Mouse (Mus musculus) activated CD4-positive, CD25-positive, alpha-beta regulatory T cell, adult 4 months (primary cell): ENCODE measurements around the gene Rnf39. TPM values are rescaled to one million over a fixed set of nuclear protein-coding genes. Genes with fewer than 3 reads are reported as not detected.
"Not testable (repeated sequence)": the region's sequence is repeated elsewhere in the genome, so short reads cannot be mapped to it uniquely, and the experiment has no call there.

Source experiments
- ATAC-seq: one replicate; pipeline ENCODE4 v1.8.0; 2017
- polyA plus RNA-seq, 2 experiments: library from polyadenylated mRNA; unstranded; fragments of 100-300 nt; shearing (Covaris generic); gene quantifications; one replicate each; pipeline ENCODE4 v1.2.1; 2017

Rnf39 gene
- polyA plus RNA-seq, 2 experiments from 2014 or later, result not detected

DNA sequence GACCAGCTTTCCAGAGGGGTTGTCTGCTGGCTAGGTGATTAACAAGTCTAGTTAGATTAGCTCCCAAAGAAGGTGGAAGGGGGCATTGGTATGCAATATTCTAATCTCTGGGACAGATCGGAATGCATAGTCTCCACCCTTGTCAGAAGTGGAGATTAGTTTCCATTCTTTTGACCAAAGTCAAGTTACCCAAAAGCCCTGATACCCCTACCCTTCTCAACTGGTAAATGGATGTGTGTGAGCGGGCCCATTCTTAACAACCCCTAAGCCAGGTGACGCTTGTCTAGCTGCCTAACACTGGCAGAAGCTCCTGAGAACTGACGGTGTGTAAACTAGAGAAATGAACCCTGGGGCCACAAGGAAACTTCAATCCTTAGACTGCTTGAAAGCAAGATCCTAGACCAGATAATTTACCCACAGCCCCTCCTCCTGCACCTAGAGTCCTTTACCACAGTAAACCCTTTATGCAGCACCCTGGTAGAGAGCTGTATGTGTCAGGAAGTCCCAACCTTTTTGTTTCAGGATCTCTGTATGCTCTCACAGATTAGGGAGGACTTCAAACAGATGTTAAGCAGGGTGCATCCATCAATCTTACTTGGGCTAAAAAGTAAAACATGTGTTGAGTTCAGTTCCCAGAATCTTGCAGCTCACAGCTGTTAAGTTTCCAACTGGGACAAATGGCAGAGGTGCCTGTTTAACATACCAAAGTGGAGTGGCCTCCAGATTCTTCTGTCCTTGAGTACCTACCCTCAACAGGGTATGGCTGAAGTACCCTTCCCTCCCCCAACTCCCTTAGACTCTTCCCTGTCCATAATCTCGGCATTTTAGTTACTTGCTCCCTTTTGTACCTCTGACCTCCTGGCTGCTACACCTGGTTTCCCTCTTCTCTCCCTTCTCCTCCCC is 39.8 kb downstream of the Rnf39 start:
- ATAC-seq, result peak; percentile 63

DNA sequence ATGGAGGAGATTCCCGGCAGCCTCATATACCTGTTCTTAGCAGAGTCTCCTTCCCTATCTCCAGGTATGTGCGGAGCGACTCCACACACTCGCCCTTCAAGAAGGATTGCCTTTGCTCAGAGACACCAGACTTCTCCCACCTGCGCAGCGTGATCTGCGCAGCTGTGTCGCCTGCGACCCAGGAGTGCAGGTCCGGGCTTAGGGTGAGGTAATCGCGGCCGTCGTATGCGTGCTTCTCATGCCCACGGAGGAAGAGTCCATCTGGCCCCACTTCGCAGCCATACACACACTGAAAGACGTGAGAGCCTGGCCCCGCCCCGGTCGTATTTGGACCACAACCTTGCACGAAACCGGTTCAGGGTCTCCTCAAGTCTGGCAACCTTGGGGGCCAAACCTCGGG is 45.8 kb downstream of the Rnf39 start:
- no peak for ATAC-seq

DNA sequence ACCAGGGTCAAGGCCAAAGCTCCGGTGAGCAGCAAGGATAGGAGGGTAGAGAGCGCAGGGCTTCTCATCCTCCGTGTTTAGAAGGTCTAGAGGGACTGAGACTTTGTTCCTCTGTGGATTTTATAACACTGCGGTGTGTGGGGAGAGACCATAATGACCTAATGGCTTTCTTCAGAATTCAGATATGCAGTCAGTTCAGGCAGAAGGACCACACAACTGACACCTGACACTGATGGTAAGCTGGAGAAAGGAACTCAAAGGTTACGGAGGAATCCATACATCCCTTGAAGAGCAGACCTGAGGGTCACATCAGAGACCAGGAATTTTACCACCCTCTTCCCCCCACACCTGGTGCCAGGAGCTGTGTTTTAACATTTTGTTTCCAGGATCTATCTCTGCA is 46.7 kb downstream of the Rnf39 start, which contains the start of gene H2-M5:
Gene H2-M5 (minus strand): TSS at position 101 of the 400 bp plus-strand sequence.
- no peak for ATAC-seq

DNA sequence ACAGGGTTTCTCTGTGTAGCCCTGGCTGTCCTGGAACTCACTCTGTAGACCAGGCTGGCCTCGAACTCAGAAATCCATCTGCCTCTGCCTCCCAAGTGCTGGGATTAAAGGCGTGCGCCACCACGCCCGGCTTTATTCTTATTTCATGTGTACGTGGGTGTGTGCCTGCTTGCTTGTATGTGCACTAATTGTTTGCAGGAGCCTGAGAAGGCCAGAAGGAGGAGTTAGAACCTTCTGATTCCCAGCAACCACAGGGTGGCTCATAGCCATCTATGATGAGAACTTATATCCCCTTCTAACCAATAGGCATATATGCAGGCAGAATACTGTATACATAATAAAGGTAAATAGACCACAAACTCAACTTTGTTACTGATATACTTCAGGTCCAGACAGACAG is 47.9 kb downstream of the Rnf39 start:
- not testable (repeated sequence) for ATAC-seq

DNA sequence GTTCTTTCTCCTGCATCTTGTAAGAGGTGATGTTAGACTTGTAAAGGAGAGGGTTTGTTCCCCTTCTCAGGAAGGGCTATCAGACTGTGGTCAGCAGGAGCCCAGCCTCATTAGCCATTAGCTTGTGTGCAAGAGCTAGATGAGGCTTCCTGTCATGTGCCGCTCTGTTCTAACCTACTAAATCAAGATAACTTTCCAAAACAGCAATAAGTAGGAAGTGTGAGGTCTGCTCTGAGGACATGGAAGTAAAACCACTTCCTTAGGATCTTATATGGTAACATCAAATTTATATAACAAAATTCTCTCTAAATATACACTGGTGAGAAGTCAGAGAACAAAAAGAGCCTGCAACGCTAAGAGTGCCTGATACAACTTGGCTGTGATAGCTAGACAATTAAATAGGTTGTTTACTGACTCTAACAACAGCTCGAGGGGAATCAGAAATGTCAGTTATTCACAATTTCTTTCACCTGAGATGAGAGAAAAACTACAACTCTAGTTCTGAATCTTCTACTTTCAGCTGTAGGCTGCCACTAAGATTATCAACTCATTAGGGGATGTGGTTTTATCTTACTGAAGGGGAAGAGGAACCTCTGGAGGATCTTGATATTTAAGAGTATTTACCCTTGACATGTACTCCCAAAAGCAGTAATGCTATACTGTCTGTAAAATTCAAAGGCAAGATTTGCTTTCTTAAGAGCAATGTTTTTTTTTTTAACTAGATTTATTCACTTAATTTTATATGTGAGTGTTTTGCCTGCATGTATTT is 49.8 kb downstream of the Rnf39 start:
- ATAC-seq, result peak; percentile 80

DNA sequence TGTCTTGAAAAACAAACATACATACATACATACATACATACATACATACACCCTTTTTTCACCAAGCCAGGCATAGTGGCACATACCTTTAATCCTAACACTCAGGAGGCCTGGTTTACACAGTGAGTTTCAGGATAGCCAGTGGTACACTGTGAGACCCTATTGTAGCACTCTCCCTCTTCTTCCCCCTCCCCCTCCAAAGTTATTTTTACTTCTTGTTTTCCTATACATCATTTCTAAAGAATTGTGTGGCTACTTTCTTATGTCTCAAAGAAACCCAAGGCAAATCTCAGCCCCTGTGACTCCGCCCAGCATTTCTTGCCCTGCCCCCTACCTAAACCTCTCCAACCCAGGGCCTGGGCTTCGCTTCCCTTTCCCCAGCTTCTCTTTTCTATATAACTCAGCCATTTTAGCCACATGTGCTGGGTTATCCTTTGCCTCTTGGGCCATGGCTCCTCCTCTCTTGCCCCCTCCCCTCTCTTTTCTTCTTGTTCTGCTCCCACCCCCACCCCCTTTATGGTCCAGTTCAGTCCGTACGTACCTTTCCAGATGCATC is 51.1 kb downstream of the Rnf39 start:
- no peak for ATAC-seq

DNA sequence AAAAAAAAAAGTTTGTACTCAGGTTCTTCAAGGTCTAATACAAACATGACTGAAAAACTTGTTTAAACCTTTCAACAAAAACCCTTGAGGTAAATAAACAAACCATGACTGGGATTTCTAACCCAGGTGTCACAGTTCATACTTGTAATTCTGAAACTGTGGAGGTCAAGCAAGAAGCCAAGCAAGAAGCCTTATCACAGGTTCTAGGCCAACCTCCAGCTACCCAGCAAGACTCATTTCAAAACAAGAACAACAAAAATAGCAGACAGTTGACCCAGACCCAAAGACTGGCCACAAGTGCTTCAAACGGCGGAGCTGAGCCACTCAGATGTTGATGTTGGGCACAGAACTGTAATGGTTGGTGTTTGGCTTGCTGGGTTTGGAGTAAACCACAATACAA is 51.8 kb downstream of the Rnf39 start:
- ATAC-seq, result no peak

DNA sequence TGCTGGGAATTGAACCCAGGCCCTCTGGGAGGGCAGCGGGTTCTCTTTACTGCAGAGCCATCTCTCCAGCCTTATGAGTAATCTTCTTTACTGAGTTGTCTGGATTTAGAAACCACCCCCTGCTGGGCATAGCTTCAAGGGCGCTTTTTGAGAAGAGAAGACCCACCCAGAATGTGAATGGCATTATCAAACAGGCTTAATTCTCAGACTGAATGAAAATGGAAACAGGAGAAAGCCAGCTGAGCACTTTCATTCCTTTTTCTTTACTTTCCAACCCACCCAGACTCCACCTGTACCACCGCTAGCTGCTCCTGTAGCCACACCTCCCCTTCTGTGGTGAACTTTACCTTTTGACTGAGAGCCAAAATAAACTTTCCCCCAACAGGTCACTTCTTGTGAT is 52.7 kb downstream of the Rnf39 start:
- no peak for ATAC-seq

DNA sequence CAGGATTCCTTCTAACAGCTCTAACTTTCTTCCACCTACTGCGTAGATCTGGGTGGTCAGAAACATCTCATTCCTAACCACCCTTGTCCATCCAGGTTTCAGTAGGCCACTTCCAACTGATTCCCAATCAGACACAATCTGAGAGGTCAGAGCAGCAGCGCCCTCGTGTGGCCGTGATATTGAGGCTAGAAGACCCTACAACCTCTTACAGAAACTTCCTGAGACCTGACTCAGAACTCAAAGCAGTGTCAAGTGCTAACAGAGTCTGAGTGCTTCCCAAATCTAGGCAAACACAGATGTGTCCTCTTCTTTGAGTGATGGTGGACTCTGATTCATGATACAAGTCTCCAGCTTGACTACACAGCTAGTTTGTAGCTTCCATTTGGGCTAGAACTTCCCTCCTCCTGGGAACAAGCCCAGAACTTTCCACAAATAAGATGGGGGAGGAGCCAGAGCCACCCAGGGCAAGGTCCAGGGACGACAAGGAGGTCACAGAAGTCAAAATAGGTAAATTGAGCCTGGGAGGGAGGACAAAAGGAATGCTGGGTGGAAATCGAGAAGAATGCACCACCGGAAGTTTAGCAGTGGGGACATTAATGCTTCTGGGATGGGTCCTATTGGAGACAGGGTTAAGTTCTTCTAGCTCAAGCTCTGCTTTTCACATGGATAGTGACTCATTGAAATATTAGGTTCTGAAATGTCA is 54.5 kb downstream of the Rnf39 start:
- no peak for ATAC-seq

Other genes with a start within 250 kb of the Rnf39 start
- not detected for gene H2-M10.5, start 170.0 kb upstream of the Rnf39 start, polyA plus RNA-seq
- gene H2-M10.6, start 130.7 kb upstream of the Rnf39 start, polyA plus RNA-seq, result not detected
- 10 to 100 TPM; 42.4 to 71.8 TPM for gene Trim26, start 105.8 kb upstream of the Rnf39 start, polyA plus RNA-seq
- not detected for gene Trim15, start 75.7 kb upstream of the Rnf39 start, polyA plus RNA-seq
- under 1 TPM in 1 of 2 experiments, not detected in 1; 0.20 TPM for gene Trim10, start 73.3 kb upstream of the Rnf39 start, polyA plus RNA-seq
- gene Trim40, start 52.8 kb upstream of the Rnf39 start, polyA plus RNA-seq, result not detected
- not detected for gene Trim31, start 44.8 kb upstream of the Rnf39 start, polyA plus RNA-seq
- gene Ppp1r11, start 8.8 kb downstream of the Rnf39 start, polyA plus RNA-seq, result 100 to 1,000 TPM; 190 to 210 TPM
- gene Znrd1, start 15.6 kb downstream of the Rnf39 start, polyA plus RNA-seq, result 10 to 100 TPM; 72.7 to 81.5 TPM
- gene Znrd1as, start 15.7 kb downstream of the Rnf39 start, polyA plus RNA-seq, result 1 to 10 TPM; 4.9 to 5.4 TPM
- gene 2410137M14Rik, start 38.3 kb downstream of the Rnf39 start, polyA plus RNA-seq, result not detected
- gene H2-M5, start 46.6 kb downstream of the Rnf39 start, polyA plus RNA-seq, result not detected
- gene Zfp57, start 58.2 kb downstream of the Rnf39 start, polyA plus RNA-seq, result not detected
- gene Mog, start 80.5 kb downstream of the Rnf39 start, polyA plus RNA-seq, result not detected
- 1 to 10 TPM; 5.0 to 6.2 TPM for gene Gabbr1, start 103.0 kb downstream of the Rnf39 start, polyA plus RNA-seq
- gene Olfr90, start 145.6 kb downstream of the Rnf39 start, polyA plus RNA-seq, result under 1 TPM in 1 of 2 experiments, not detected in 1; 0.19 TPM
- not detected for gene Olfr91, start 155.4 kb downstream of the Rnf39 start, polyA plus RNA-seq
- gene Olfr92, start 177.2 kb downstream of the Rnf39 start, polyA plus RNA-seq, result not detected
- gene Olfr93, start 218.6 kb downstream of the Rnf39 start, polyA plus RNA-seq, result not detected